Mouse (Mus musculus) G1E-ER4 (cell line): ENCODE results near the gene Iqcc. TPM values are rescaled to one million over a fixed set of nuclear protein-coding genes. Genes with fewer than 3 reads are reported as not detected.

Source experiments
- GATA1 ChIP-seq: IDR thresholded peaks from one replicate; pipeline ENCODE4 v1.8.0; 2012; ENCODE audit warnings: low read length, inconsistent platforms
- polyA plus RNA-seq: library from polyadenylated mRNA; stranded (reverse); fragments of >175 nt; gene quantifications from 2 replicates; pipeline ENCODE4 v1.2.3, GENCODE M21; 2012

The Iqcc gene
- polyA plus RNA-seq, 1 experiment: 8.6 TPM

- no peak for TF ChIP-seq GATA1
These were observed 9.7 kb downstream of the Iqcc start for GRCm38 (mm10) chr4:129609139-129609631.

GRCm38 (mm10) chr4:129608426-129609025 is 10.4 kb downstream of the Iqcc start:
- TF ChIP-seq GATA1: no peak

GRCm38 (mm10) chr4:129600233-129601158 is 18.4 kb downstream of the Iqcc start, which contains the start of the genes Eif3i and Tmem234:
Gene Eif3i (minus strand): TSS chr4:129600648.
Gene Tmem234 (plus strand): TSS chr4:129600668.
- no peak for TF ChIP-seq GATA1

GRCm38 (mm10) chr4:129588865-129589264 is 30.0 kb downstream of the Iqcc start:
- no peak for TF ChIP-seq GATA1

GRCm38 (mm10) chr4:129586943-129587342 is 32.0 kb downstream of the Iqcc start:
- TF ChIP-seq GATA1: no peak

GRCm38 (mm10) chr4:129585773-129586172 is 33.1 kb downstream of the Iqcc start:
- TF ChIP-seq GATA1: no peak

GRCm38 (mm10) chr4:129584884-129585608 is 33.9 kb downstream of the Iqcc start:
- no peak for TF ChIP-seq GATA1

- TF ChIP-seq GATA1: no peak
These were observed 34.5 kb downstream of the Iqcc start for GRCm38 (mm10) chr4:129584370-129584769.

GRCm38 (mm10) chr4:129582251-129582650 is 36.6 kb downstream of the Iqcc start:
- TF ChIP-seq GATA1: no peak

- no peak for TF ChIP-seq GATA1
These were observed 38.6 kb downstream of the Iqcc start for GRCm38 (mm10) chr4:129580347-129580746.

GRCm38 (mm10) chr4:129578466-129578865 is 40.4 kb downstream of the Iqcc start, which contains the start of gene Fam167b:
Gene Fam167b (minus strand): TSS chr4:129578549.
- no peak for TF ChIP-seq GATA1

- no peak for TF ChIP-seq GATA1
These were observed 41.2 kb downstream of the Iqcc start for GRCm38 (mm10) chr4:129577688-129578087.

- TF ChIP-seq GATA1: no peak
These were observed 41.9 kb downstream of the Iqcc start for GRCm38 (mm10) chr4:129576863-129577491.

- TF ChIP-seq GATA1: no peak
These were observed 43.6 kb downstream of the Iqcc start for GRCm38 (mm10) chr4:129575171-129575844.

- TF ChIP-seq GATA1: no peak
These were observed 45.5 kb downstream of the Iqcc start, which contains the start of gene Lck for GRCm38 (mm10) chr4:129573430-129573829. Gene Lck (minus strand): TSS chr4:129573641.
